Mouse (Mus musculus) natural killer cell, adult 2 months (primary cell): ENCODE measurements around the gene Aldh3a1.

ENCODE experiments used
- DNase-seq, 2 experiments: peaks; one replicate each; pipeline ENCODE4 v3.0.0; 2022; ENCODE audit warnings: low spot score in 2 of 2

The Aldh3a1 gene

DNA sequence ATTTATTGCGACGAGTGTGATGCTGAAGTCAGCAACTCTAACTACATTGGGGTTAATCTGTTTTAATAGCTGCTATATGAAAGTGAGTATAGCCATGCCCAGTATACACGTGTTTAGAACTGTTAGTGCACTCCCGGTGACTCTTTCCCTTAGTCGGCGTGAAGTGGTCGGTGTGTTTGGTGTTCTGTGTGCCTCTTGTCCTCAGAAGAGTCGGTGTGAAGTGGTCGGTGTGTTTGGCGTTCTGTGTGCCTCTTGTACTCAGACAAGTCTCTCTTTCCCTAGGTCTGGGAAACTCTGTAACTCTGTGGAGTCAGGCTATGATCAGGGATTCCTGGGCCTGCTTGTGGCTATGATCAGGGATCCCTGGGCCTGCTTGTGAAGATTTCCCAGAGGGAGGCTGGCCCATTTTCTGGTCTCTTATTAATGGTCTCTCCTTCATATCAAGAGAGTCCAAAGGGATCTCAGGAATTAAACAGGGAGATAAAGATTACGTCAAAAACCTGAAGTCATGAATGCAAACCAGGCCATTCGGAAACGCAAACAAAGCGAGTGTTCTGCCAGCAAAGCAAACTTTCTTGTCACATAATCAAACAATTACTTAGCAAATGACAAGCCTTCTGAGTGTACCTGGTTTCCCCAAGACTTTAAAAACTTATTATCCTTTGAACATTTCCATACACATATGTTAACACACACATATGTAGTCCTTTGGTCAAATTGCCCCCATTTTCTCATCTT lies 10.6 kb upstream of the Aldh3a1 start:
- no peak for DNase-seq

DNA sequence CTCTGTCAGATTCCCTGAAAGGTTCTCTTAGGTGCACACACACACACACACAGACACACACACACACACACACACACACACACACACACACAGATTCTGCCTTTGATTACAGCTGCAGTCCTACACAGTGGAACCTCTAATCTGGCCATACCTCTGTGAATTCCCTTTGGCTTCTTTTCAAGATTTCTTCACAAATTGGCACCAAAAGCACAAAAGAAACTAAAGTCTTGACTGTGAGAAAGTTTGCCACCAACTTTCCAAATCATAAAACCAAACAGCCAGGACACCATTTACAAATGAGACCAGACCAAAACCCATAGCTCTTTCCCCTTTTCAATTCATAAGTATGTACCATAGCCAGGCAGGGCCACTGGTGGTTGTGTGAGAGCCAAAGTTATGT lies 9.4 kb upstream of the Aldh3a1 start:
- no peak for DNase-seq

- DNase-seq = no peak
Measured at GRCm38 (mm10) chr11:61199620-61200362, 7.5 kb upstream of the Aldh3a1 start.

GRCm38 (mm10) chr11:61202186-61202585 lies 5.2 kb upstream of the Aldh3a1 start:
- no peak for DNase-seq

DNA sequence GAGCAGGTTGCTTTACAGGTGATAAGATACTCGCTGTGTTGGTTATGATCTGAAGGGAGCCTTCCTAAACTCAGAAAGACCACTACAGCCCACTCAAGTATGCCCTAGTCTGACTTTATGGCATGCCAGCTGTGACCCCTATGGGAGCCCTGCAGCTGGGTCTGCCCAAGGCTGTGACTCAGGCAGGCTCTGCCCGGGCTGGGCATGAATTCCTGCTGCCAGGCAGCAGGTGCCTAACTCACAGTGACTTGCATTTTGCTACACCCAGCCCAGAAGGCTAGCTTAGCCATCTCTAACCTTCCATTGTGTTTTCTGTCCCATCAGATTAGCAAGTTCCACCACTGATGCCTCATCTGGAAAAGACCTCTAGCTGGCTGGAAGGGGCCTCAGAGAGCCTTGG lies 4.5 kb upstream of the Aldh3a1 start:
- no peak for DNase-seq

DNA sequence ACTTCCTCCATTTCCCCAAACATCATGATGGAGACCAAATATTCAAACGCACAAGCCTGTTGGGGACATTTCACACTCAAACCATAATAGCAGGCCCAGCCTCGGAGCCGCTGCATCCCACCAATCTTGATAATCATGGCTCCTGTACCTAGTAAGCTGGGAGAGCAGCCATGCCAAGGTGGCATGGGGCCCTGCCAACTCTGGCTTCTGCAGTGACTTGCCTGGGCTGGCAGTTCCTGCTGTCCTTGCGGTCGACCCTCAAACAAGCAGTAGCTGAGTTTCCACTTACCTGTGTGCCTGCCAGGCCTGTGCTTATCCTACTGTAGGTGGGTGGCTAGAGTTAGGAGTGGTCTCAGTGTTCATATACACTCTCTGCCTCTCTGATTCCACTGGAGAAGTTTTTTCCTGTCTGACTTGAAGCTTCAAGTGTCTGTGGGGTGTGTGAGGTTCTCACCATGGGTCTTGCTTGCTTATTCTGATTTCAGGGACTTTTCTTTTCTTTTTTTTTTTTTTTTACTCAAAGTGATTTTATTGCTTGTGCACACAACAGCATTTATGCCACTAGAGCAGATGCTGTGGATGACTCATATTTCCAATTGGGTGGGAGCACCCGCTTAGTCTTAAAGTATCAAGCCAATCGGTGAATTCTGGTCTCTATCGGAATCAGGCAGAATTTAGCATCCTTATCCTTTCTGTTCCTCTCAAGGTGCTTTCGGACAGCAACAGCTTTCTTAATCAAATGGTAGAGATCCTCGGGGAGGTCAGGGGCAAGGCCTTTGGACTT lies 2.0 kb upstream of the Aldh3a1 start:
- no peak for DNase-seq

DNA sequence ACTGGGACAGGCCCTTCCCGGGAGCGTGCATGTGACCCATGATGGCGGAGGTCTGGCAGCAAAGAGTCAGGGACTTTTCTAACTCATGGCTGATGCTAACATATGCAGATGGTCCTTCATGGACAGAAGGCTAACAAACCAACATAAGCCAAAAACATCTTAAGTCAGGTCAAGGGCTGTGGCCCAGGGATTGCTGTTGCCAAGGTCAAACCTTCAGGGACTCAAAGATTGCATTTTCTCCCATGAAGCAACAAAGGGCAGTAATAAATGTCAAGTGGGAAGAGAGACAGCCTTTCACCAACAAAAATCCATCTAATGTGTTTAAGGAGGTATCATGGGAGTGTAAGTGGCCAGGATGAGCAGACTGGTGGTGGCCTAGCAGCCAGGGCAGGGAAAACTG lies 1.2 kb upstream of the Aldh3a1 start:
- no peak for DNase-seq

- no peak for DNase-seq
Measured at GRCm38 (mm10) chr11:61208316-61208715, 979 bp downstream of the Aldh3a1 start.

- no peak for DNase-seq
Measured at GRCm38 (mm10) chr11:61212102-61212501, 4.8 kb downstream of the Aldh3a1 start.

GRCm38 (mm10) chr11:61215936-61216335 lies 8.6 kb downstream of the Aldh3a1 start:
- no peak for DNase-seq

GRCm38 (mm10) chr11:61220156-61220881 lies 13.0 kb downstream of the Aldh3a1 start:
- DNase-seq = no peak

DNA sequence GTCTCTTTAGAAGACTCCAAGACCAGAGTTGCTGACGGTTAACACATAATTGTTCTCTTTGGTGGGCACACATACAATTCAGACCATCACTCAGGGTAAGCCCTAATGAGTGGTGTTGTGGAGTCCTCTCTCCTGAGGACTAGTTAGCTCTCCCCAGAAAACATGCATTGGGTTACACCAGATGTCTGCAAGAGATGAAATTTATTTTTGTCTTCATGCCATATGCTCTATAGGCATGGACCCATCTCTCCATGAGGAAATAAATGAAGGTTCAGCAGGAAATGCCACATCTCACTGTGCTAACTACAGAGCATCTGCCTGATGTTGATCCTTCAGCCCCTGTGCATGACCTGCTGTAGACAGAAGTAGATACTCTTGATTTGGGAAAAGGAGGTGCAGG lies 14.7 kb downstream of the Aldh3a1 start:
- DNase-seq = no peak

DNA sequence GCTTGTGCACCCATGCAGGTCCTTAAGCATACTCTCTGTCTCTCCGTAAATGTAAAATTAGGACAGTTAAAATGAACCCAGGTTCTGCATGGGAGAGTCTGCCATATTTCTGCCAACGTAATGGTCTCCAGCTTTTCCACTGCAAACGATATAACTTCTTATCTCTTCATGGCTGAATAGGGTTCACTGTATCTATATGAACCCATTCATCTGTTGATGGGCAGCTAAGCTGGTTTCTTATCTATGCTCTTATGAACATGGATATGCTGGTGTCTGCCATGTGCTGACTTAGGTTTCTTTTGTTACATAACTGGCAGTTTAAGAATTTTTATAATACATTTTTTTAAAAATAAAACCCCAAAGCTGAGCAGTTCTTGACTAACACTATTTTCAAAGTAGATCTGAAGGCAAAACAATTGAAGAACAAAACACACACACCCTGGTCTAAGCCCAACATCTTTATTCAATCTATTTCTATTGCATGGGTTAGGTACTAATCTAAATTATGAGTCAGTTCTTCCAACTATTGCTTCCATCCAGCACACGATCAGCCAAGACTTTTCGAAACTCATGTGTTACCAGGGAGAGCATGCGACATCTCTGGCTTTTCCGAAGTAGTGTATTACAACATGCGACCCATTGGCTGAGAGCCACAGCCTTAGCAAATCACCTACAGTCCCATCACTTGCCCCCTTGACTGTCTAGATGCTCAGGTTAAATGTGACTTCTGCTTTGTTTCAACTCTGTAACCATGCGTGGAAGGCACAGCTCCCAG lies 15.8 kb downstream of the Aldh3a1 start:
- DNase-seq = no peak

- no peak for DNase-seq
Measured at GRCm38 (mm10) chr11:61224234-61224744, 17.0 kb downstream of the Aldh3a1 start.

DNA sequence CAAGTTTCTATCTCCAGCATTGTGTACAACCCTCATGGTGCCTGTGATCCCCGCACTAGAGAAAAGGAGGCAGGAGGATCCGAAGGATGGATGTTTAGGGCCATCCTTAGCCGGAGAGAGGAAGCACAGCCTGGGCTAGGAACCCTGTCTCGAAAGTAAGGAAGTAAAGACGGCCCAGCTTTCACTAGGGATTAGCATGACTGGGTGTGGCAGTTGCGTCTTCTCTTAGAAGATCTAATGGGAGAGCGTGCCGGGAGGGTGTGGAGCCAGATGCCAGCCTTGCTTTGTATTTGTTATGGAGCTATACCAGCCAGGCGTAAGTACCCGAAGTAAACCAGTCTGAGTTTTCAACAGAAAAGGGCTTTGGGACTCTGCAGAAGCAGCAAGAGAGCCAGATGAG lies 17.6 kb downstream of the Aldh3a1 start:
- no peak for DNase-seq

- peak in 1 of 2 experiments; percentile 11 for DNase-seq
Measured at GRCm38 (mm10) chr11:61225511-61225910, 18.2 kb downstream of the Aldh3a1 start.

DNA sequence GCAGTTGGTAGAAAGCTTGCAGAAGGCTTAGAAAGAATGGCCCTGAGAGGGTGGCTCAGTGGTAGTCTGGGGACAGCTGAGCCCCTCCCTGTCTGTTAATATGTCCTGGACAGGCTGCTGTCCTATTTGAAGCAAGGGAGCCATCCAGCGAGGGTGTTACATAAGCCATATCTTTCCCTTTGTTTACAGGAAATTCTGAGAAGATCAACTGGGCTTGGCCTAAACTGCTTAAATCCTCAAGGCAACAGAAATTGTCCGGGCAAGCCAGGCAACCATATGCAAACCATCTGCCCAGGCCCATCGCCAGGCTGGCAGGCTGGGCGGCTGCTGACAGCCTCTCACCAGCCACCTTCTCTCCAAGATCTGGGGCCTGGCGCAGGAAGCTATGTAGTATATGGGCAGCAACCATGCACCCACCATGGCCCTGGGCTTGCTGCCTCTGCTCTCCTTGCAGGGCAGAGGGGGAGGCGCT lies 18.6 kb downstream of the Aldh3a1 start:
- no peak for DNase-seq

DNA sequence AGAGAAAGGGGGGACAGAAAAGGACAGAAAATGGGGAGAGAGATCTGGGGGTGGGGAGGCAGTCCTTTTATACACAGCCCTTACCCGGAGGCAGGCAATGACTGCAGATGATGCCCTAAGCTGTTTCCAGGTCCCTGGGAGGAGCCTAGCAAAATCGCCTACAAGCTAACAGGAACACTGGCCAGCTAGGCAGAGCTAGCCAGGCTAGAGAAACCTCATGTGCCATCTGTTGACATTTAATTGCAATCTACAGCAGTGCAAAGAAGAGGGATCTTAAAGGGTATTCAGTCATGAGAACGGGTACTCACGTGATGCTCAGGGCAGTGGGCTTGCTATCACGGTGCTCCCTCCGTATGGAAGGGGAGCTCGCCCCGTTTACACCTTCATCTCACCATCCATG lies 20.5 kb downstream of the Aldh3a1 start:
- DNase-seq = no peak

- DNase-seq = no peak
Measured at GRCm38 (mm10) chr11:61228406-61228805, 21.1 kb downstream of the Aldh3a1 start.

- DNase-seq = peak; percentile 2 to 24
Measured at GRCm38 (mm10) chr11:61231329-61231728, 24.0 kb downstream of the Aldh3a1 start.

DNA sequence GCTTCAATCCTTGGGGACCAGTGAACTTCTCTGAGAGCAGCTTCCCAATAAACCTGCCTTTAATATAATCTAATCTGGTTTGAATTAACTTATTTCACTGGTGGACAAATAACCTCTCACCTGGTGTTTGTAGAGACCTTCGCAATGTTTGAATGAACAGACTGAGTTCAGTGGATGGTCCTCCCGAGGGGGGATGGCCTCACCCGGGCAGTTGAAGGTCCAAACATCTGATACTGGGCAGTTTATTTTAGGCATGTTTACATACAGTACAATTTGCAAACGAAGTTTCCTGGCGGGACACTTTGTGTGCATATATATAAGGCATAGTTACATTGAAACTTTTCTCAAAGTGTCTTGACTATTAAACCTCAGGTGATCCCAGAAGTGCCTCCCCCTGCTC lies 26.8 kb downstream of the Aldh3a1 start:
- DNase-seq = no peak
